Mouse (Mus musculus) B cell, adult 2 months (primary cell): ENCODE measurements around the gene Gm6034.
"Not testable (repeated sequence)": the region's sequence is repeated elsewhere in the genome, so short reads cannot be mapped to it uniquely, and the experiment has no call there.

Source experiments
- DNase-seq, 2 experiments: peaks; one replicate each; pipeline ENCODE4 v3.0.0; 2022

Gm6034 gene

GRCm38 (mm10) chr17:36042610-36043169 is at the start of gene Gm6034, which contains the start of gene H2-T22:
Gene Gm6034 (plus strand): TSS chr17:36042961.
Gene H2-T22 (minus strand): TSS chr17:36042747.
- peak; percentile 71 to 78 for DNase-seq

GRCm38 (mm10) chr17:35993675-35994074 is 49.1 kb upstream of the Gm6034 start:
- peak; percentile 87 to 88 for DNase-seq

- peak; percentile 79 to 82 for DNase-seq
These were observed 48.4 kb upstream of the Gm6034 start for GRCm38 (mm10) chr17:35994175-35994878.

GRCm38 (mm10) chr17:35994879-35995240 is 47.9 kb upstream of the Gm6034 start:
- DNase-seq = peak in 1 of 2 experiments; percentile 13

GRCm38 (mm10) chr17:35996949-35997348 is 45.8 kb upstream of the Gm6034 start:
- DNase-seq = peak; percentile 98

GRCm38 (mm10) chr17:35997713-35998510 is 44.8 kb upstream of the Gm6034 start:
- peak; percentile 80 to 85 for DNase-seq

GRCm38 (mm10) chr17:35998545-35999305 is 44.0 kb upstream of the Gm6034 start:
- peak; percentile 48 to 51 for DNase-seq

- DNase-seq = peak; percentile 74 to 78
These were observed 43.4 kb upstream of the Gm6034 start for GRCm38 (mm10) chr17:35999356-35999755.

GRCm38 (mm10) chr17:36000349-36000748 is 42.4 kb upstream of the Gm6034 start:
- no peak for DNase-seq

- DNase-seq = peak; percentile 44 to 51
These were observed 41.5 kb upstream of the Gm6034 start for GRCm38 (mm10) chr17:36001121-36001897.

GRCm38 (mm10) chr17:36001966-36002365 is 40.8 kb upstream of the Gm6034 start:
- peak; percentile 21 to 37 for DNase-seq

GRCm38 (mm10) chr17:36003331-36003730 is 39.4 kb upstream of the Gm6034 start:
- no peak for DNase-seq

- not testable (repeated sequence) for DNase-seq
These were observed 38.4 kb upstream of the Gm6034 start for GRCm38 (mm10) chr17:36004409-36004808.

GRCm38 (mm10) chr17:36014977-36015376 is 27.8 kb upstream of the Gm6034 start:
- no peak for DNase-seq

- no peak for DNase-seq
These were observed 25.7 kb upstream of the Gm6034 start for GRCm38 (mm10) chr17:36017046-36017445.

GRCm38 (mm10) chr17:36018979-36019378 is 23.8 kb upstream of the Gm6034 start:
- no peak for DNase-seq

GRCm38 (mm10) chr17:36019519-36019918 is 23.2 kb upstream of the Gm6034 start:
- no peak for DNase-seq

GRCm38 (mm10) chr17:36020191-36021073 is 22.3 kb upstream of the Gm6034 start, which contains the start of gene H2-T24:
Gene H2-T24 (minus strand): TSS chr17:36020560.
- peak; percentile 86 to 87 for DNase-seq

- no peak for DNase-seq
These were observed 21.5 kb upstream of the Gm6034 start for GRCm38 (mm10) chr17:36021309-36021708.

- DNase-seq = no peak
These were observed 20.7 kb upstream of the Gm6034 start for GRCm38 (mm10) chr17:36022098-36022497.

GRCm38 (mm10) chr17:36022922-36023321 is 19.8 kb upstream of the Gm6034 start:
- DNase-seq = no peak
